Mouse (Mus musculus) thymus, postnatal 25 days (tissue): ENCODE data around the gene Ost4.
A peak's percentile ranks its signal among the peaks of the same experiment; 100 is the strongest.

Experiments
- DNase-seq: peaks from one replicate; pipeline ENCODE4 v3.0.0; 2022

The Ost4 gene

GRCm38 (mm10) chr5:30922581-30923041, 15.0 kb upstream of the Ost4 start:
- DNase-seq: no peak

GRCm38 (mm10) chr5:30921256-30922033, 13.9 kb upstream of the Ost4 start, which contains the start of gene Khk:
Gene Khk (plus strand): TSS chr5:30921431.
- peak; percentile 93 for DNase-seq

DNA sequence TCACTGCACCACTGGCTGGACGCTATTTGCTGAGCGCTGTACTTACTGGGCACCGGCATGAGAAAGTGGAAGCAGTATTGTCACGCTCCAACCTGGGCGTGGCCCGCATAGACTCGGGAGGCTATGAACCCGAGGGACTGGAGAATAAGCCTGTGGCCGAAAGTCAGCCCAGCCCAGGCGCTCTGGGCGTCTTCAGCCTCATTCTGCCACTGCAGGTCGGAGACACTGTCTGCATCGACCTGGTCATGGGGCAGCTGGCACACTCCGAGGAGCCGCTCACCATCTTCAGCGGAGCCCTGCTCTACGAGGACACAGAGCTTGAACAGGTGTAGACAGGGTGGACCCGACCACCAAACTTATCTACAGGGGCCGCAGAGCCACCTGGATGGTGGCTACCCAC, 13.0 kb upstream of the Ost4 start:
- no peak for DNase-seq

DNA sequence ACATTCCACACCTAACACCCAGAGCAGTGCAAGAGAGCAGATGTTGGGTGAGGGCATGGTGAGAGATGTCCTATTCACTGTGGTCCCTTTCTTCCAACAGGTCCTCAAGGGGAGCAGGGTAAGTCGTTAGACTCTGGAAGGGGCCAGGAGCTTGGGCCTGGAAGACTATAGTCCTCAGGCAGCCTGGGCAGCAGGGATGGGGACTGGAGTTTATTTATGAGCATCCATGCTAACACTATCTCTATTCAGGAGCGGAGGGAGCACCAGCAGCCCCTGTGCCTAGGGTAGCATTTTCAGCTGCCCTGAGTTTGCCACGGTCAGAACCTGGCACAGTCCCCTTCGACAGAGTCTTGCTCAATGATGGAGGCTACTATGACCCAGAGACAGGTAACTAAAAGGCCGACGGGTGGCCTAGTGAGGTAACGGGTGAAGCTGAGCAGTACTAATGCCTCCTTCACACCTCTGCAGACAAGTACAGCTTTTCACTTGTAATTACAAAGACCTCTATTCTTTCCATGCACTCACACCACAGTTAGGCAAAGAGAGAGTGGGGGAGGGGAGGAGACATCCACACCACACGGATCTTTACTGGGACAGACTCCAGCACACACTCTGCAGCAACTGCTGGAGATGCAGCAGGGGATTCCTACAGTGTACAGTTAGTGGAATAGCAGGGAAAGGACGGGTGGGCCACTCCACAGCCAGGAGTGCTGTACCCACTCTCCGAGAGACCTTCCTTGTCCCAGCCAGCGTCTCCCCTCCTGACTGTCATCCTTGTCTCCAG, 12.4 kb upstream of the Ost4 start:
- DNase-seq: no peak

DNA sequence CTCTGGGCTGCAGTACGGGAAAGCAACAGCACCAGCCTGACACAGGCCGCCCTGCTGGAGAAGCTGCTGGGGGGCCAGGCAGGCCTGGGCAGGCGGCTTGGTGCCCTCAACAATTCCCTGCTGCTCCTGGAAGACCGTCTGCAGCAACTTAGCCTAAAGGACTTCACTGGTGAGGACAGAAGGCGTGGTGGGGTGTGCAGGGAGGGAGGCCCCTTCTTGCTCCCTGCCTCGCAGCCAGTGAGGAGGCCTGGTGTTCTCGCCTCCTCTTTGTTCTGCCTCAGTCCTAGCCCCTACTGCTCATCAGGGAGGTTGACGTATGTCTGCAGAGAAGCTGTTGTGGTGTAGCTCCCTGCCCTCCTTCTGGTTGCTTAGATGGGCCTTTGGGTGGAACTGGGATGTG, 11.1 kb upstream of the Ost4 start:
- no peak for DNase-seq

DNA sequence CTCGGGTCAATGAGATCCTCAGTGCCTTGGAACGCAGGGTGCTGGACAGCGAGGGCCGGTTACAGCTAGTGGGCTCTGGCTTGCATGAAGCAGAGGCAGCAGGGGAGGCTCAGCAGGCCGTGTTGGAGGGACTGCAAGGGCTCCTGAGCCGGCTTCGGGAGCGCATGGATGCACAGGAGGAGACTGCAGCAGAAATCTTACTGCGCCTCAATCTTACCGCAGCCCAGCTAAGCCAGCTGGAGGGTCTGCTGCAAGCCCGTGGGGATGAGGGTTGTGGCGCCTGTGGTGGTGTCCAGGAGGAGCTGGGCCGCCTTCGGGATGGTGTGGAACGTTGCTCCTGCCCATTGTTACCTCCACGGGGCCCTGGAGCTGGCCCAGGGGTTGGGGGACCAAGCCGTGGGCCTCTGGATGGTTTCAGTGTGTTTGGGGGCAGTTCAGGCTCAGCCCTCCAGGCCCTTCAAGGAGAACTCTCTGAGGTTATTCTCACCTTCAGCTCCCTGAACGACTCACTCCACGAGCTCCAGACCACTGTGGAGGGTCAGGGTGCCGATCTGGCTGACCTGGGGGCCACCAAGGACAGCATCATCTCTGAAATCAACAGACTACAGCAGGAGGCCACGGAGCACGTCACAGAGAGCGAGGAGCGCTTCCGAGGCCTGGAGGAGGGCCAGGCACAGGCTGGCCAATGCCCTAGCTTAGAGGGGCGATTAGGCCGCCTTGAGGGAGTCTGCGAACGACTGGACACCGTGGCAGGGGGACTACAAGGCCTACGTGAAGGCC, 10.5 kb upstream of the Ost4 start:
- no peak for DNase-seq

DNA sequence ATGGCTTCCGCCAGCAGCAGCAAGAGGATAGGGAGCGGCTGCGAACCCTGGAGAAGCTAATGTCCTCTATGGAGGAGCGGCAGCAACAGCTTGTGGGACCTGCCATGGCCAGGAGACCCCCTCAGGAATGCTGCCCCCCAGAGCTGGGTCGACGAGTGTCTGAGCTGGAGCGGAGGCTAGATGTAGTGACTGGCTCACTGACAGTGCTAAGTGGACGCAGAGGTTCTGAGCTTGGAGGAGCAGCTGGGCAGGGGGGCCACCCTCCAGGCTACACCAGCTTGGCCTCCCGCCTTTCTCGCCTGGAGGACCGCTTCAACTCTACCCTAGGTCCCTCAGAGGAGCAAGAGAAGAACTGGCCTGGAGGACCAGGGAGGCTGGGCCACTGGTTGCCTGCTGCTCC, 9.8 kb upstream of the Ost4 start:
- no peak for DNase-seq

DNA sequence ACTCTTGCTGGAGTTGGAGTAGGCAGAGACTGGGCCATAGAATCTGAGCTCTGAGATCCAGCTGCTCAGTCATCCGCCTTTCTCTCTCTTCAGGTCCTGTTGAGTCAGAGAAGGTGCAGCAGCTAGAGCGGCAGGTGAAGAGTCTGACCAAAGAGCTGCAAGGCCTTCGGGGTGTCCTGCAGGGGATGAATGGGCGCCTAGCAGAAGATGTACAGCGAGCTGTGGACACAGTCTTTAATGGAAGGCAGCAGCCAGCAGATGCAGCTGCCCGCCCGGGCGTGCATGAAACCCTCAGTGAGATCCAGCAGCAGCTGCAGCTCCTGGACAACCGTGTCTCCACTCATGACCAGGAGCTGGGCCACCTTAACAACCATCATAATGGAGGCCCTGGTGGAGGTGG, 9.3 kb upstream of the Ost4 start:
- no peak for DNase-seq

DNA sequence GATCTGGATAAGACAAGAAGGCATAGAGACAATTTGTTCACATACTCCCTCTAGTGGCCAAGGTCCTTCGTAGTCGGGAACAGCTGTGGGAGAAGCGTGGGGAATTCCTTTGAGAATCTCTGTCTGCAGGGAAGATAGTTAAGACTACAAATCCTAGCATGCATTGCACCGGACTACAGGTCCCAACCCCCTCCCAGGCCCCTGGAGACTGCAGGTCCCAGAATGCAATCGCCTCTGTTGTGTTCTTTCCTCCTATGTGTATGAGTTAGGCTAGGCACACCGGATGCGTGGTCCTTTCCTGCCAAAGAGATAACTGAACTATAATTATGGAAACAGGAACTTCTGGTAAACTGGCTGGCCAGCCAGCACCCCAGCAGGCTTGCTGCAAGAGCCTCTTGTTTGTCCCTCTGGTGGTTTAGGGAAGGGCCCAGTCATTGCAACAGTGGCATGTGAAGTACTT, 8.4 kb upstream of the Ost4 start:
- DNase-seq: peak; percentile 73

GRCm38 (mm10) chr5:30915456-30915855, 7.9 kb upstream of the Ost4 start:
- DNase-seq: peak; percentile 63

DNA sequence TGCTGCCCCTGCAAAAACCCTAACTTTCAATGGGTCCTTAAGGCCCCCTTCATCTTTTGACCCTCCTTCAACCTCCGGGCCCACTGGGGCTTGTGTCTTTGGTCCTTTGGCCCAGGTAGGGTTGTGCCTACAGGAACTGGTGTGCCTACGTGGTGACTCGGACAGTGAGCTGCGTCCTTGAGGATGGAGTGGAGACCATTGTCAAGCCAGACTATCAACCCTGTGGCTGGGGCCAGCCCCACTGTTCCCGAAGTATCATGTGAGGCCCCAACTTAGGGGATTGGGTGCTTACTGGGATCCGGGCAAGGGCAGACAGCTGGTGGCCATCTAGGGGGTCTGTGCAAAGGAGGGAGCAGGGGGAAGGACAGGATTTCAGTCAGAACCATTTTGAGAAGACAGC, 7.3 kb upstream of the Ost4 start:
- DNase-seq: peak; percentile 34

DNA sequence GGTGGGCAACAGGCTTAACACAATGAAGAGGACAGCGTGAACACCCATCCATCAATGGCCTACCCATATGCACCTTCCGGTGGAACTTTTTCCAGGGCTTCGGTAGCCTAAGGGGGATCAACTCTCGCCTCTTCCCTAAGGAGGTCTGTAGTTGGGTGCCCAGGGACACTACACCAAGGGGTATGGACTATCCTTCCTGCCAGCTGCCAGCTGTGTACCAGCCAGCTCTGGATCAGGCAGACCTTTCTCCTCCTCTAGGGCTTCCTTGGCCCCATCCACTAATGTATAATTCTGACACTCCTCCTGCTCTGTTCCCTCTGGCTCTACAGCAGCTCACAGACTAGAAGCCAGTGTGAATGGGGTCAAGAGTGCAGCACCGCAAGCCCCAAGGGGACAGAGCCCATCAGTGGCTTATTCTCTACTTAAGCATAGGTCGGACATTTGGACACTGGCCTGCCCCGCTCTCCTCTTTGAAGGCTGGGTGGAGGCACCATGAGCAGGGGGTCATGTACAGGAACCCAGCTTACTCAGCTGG, 6.6 kb upstream of the Ost4 start:
- peak; percentile 37 for DNase-seq

DNA sequence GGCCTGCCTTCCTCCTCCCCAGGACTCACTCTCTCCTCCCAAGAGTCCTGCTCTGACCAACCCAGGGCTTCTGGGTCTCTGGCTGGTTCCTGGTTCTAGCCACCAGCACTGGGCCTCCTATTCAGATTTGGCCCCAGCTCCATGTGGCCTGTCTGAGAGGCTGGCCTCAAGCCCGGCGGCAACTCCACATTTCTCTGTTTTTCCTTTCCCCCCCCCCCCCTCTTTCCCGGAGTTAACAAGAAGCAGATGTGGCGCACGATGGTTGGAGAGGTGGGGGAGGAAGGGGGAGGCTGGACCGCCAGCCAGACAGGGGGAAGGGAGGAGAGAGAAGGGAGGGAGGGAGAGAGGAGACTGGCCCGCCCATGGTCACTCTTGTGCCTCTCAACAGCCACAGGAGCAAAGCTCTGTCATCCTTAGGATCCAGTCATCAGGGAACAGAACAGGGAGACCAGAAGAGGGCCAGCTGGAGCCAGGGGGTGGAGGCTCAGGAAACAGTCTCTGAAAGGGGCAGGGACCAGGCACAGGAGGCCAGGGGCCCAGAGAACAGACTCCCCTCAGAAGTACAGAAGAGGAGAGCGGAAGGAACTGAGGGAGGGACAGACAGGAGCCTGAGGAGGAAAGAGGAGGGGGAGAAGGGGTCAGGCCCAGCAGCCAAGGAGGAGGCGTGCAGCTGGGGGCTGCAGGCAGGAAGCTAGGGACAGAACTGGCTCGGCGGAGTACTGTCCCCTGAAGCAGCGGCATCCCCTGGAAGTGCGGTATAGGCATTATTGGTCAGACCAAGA, 5.7 kb upstream of the Ost4 start, which contains the start of gene Emilin1:
Gene Emilin1, plus strand, starts transcription at position 343 of the 782 bp plus-strand sequence.
- DNase-seq: peak; percentile 61

GRCm38 (mm10) chr5:30912156-30912555, 4.6 kb upstream of the Ost4 start:
- DNase-seq: no peak

DNA sequence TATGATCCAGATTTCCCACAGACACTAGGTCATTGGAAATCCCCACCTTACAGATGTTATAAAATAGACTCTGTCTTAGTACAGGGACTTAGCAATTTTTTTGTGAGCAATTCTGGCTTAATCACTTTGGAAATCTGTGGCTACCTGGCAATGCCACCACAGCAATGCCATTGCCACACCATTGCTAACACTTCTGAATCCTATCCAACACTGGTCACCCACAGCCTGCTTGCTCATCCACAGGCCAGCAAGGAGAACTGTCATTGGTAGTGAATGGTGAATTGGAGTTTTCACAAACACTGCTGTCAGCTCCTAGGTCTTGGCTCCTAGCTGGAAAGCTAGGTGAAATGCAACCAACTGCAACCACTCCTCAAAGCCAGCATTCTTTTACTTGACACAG, 2.9 kb upstream of the Ost4 start:
- no peak for DNase-seq

GRCm38 (mm10) chr5:30909863-30910262, 2.3 kb upstream of the Ost4 start:
- no peak for DNase-seq

DNA sequence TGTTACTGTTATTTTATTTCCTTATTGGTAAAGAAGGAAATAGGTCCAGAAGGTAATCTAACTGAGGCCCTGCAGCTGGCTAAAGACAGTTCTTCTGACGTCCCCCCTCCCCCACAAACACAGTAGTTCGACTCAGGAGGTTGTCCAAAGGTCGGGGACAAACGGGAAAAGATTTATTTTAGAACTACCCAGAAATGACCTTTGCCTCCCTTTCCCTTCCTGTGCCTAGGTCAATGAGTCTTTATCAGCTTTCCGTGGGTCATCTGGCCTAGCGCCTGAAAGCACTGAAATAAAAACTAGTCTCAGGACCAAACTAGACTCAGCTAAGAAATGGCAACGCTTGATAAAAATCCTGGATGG, 1.7 kb upstream of the Ost4 start:
- DNase-seq: no peak

- no peak for DNase-seq
Observed at GRCm38 (mm10) chr5:30908426-30909299, 1.1 kb upstream of the Ost4 start.

- DNase-seq: no peak
Observed at GRCm38 (mm10) chr5:30901860-30902259, 5.7 kb downstream of the Ost4 start.

- no peak for DNase-seq
Observed at GRCm38 (mm10) chr5:30890375-30890774, 17.2 kb downstream of the Ost4 start.
